8 mouse cellular contexts compared by ENCODE assay signal in genomic region chr11:120252398-120252797, GRCm38 (mm10). TPM values are rescaled to one million over a fixed set of nuclear protein-coding genes. Genes with fewer than 3 reads are reported as not detected.
DNase-seq lines count a peak whose midpoint lies in the region; ATAC-seq and TF ChIP-seq lines count a peak whose summit lies in the region.

No protein-coding gene starts in this region.

- H3K9ac ChIP-seq in ES-Bruce4 (ENCODE audit: low read depth, poor library complexity, severe bottlenecking), result no peak overlapping the region
- 0 out of 2 replicates have a peak overlapping the region, but pooled peaks have one; percentile 2 for H3K9ac ChIP-seq in embryonic facial prominence, embryonic 14.5 days (ENCODE audit: low read depth, low read length)
- no peak overlapping the region; the same call in 1 of the 2 replicates for H3K9ac ChIP-seq in limb, embryonic 12.5 days (replicated peaks)

- H3K27ac ChIP-seq in kidney, adult 2 months (ENCODE audit: insufficient read depth, low read depth, low read length), result peak overlapping the region; percentile 42
- peak overlapping the region; percentile 93 for H3K27ac ChIP-seq in ES-Bruce4 (ENCODE audit: insufficient read depth, low read length)
- H3K27ac ChIP-seq in embryonic facial prominence, embryonic 14.5 days (replicated peaks; ENCODE audit: low read depth, low read length), result peak overlapping the region; percentile 67
- peak overlapping the region; percentile 54 for H3K27ac ChIP-seq in limb, embryonic 12.5 days

- no peaks in the 10 kb centered on the region for H3K36me3 ChIP-seq in kidney, adult 2 months (ENCODE audit: control insufficient read depth, insufficient read depth, low read length)
- H3K36me3 ChIP-seq in ES-Bruce4 (ENCODE audit: control insufficient read depth, insufficient read depth, low read length, poor library complexity, severe bottlenecking), result no peaks in the 10 kb centered on the region
- no peaks in the 10 kb centered on the region for H3K36me3 ChIP-seq in embryonic facial prominence, embryonic 14.5 days (ENCODE audit: control insufficient read depth, insufficient read depth, low read length)
- H3K36me3 ChIP-seq in limb, embryonic 12.5 days, result peaks cover 15% of the 10 kb centered on the region; the same call in 1 of the 2 replicates

- TF ChIP-seq CTCF in kidney, adult 2 months (conservative IDR thresholded peaks at IDR 0.05; ENCODE audit: insufficient read depth, insufficient read length, low read depth, low read length), result no peak
- TF ChIP-seq CTCF in ES-Bruce4 (IDR thresholded peaks at IDR 0.05; ENCODE audit: low read depth, low read length), result no peak

- no peak for DNase-seq in kidney, adult 2 months
- DNase-seq in kidney, adult 8-10 months, result no peak
- no peak for DNase-seq in embryonic facial prominence, embryonic 14.5 days (ENCODE audit: low spot score)
- no peak for DNase-seq in adrenal gland, adult (ENCODE audit: inconsistent age in 2 of 2, low spot score in 1 of 2)
- DNase-seq in adrenal gland, postnatal 36 days, result no peak
- no peak for DNase-seq in frontal cortex, postnatal 25 days (ENCODE audit: low spot score in 2 of 2)

- peak overlapping the region; percentile 26 for H3K4me2 ChIP-seq in embryonic facial prominence, embryonic 14.5 days (ENCODE audit: low read depth, low read length)
- peak overlapping the region; percentile 21 for H3K4me2 ChIP-seq in limb, embryonic 12.5 days

- H3K9me3 ChIP-seq in ES-Bruce4 (replicated peaks; ENCODE audit: control insufficient read depth, insufficient read depth, low read length, poor library complexity, severe bottlenecking), result no peaks in the 10 kb centered on the region
- no peaks in the 10 kb centered on the region for H3K9me3 ChIP-seq in embryonic facial prominence, embryonic 14.5 days (ENCODE audit: control insufficient read depth, low read length)
- H3K9me3 ChIP-seq in limb, embryonic 12.5 days, result no peaks in the 10 kb centered on the region

- peak; percentile 25; the same call in 1 of the 2 replicates for TF ChIP-seq EP300 in ES-Bruce4 (IDR thresholded peaks at IDR 0.05; ENCODE audit: insufficient read depth, low read depth, low read length)

- H3K4me3 ChIP-seq in kidney, adult 2 months (ENCODE audit: insufficient read depth, low read depth, low read length), result no peak overlapping the region
- H3K4me3 ChIP-seq in ES-Bruce4 (ENCODE audit: low read depth, low read length), result peak overlapping the region; percentile 4; the same call in 1 of the 2 replicates
- H3K4me3 ChIP-seq in embryonic facial prominence, embryonic 14.5 days (ENCODE audit: low read depth, low read length), result no peak overlapping the region
- H3K4me3 ChIP-seq in limb, embryonic 12.5 days (replicated peaks), result no peak overlapping the region

- H3K27me3 ChIP-seq in kidney, adult 2 months (replicated peaks; ENCODE audit: control insufficient read depth, insufficient read depth, low read length), result no peaks in the 10 kb centered on the region
- H3K27me3 ChIP-seq in ES-Bruce4 (ENCODE audit: control insufficient read depth, insufficient read depth, low read length, poor library complexity, severe bottlenecking), result no peaks in the 10 kb centered on the region
- no peaks in the 10 kb centered on the region for H3K27me3 ChIP-seq in embryonic facial prominence, embryonic 14.5 days (replicated peaks; ENCODE audit: control insufficient read depth, insufficient read depth, low read length)
- H3K27me3 ChIP-seq in limb, embryonic 12.5 days, result no peaks in the 10 kb centered on the region

- TF ChIP-seq POLR2A in kidney, adult 2 months (IDR thresholded peaks at IDR 0.05; ENCODE audit: low read depth, low read length), result no peak
- TF ChIP-seq POLR2A in ES-Bruce4 (IDR thresholded peaks at IDR 0.05; ENCODE audit: insufficient read depth, low read length), result no peak

- peaks cover 40% of the 10 kb centered on the region for H3K4me1 ChIP-seq in kidney, adult 2 months (ENCODE audit: control insufficient read depth, insufficient read depth, low read length)
- peaks cover 17% of the 10 kb centered on the region for H3K4me1 ChIP-seq in ES-Bruce4 (ENCODE audit: control insufficient read depth, insufficient read depth, low read length)
- peaks cover 87% of the 10 kb centered on the region for H3K4me1 ChIP-seq in embryonic facial prominence, embryonic 14.5 days (ENCODE audit: control insufficient read depth, insufficient read depth, low read length)
- peaks cover 92% of the 10 kb centered on the region for H3K4me1 ChIP-seq in limb, embryonic 12.5 days (replicated peaks)

- ATAC-seq in embryonic facial prominence, embryonic 14.5 days (ENCODE audit: low read depth), result peak; percentile 16; the same call in 1 of the 2 replicates
- no peak for ATAC-seq in limb, embryonic 12.5 days (ENCODE audit: insufficient number of reproducible peaks, insufficient read depth, low FRiP score, low TSS enrichment, low read depth)

- WGBS in kidney, adult 2 months, result 51% methylated on average over 5 of the region's 5 CpGs
- WGBS in embryonic facial prominence, embryonic 14.5 days, result 16% methylated on average over 4 of the region's 5 CpGs
- 38% methylated on average over 5 of the region's 5 CpGs for WGBS in limb, embryonic 12.5 days

RNA-seq across cellular contexts. Expression of gene Bahcc1, which starts 19.7 kb away (rescaled TPM):
- 8.0 and 9.2 TPM in 2 replicates for polyA plus RNA-seq in kidney, adult 2 months (2012; rRNA removed)
- 21.2 and 21.6 TPM in 2 replicates for polyA plus RNA-seq in ES-Bruce4 (2011; ENCODE audit: insufficient read depth, insufficient read length, low read depth, missing spikeins)
- polyA plus RNA-seq in embryonic facial prominence, embryonic 14.5 days (2014; fragmentation: Nextera tagmentation; extraction: Ambion mirVana), result 11.1 and 12.0 TPM in 2 replicates
- polyA plus RNA-seq in limb, embryonic 12.5 days (2016; fragmentation: Nextera tagmentation; extraction: Ambion mirVana), result 18.3 and 18.5 TPM in 2 replicates
- total RNA-seq in adrenal gland, postnatal 36 days (2021), result 10 to 100 TPM; 17.5 TPM

Comparison
In these comparisons a context has a peak if more than half of its experiments do, and no peak if none do; other contexts are left out.
1. H3K27ac ChIP-seq: peak in every context shown above with its lines; median percentile 93 in ES-Bruce4; 67 in embryonic facial prominence, embryonic 14.5 days; 54 in limb, embryonic 12.5 days; 42 in kidney, adult 2 months.